Mouse (Mus musculus) c-Kit-positive CD71-positive TER-119-negative erythroid progenitor cells, embryonic 14.5 days (primary cell): ENCODE data around the gene Pafah1b3.
"Not testable (repeated sequence)": the region's sequence is repeated elsewhere in the genome, so short reads cannot be mapped to it uniquely, and the experiment has no call there.

Experiments used
- DNase-seq: peaks from one replicate; pipeline ENCODE4 v3.0.0-alpha.2; 2013; ENCODE audit warnings: low read depth

The Pafah1b3 gene

GRCm38 (mm10) chr7:25268588-25268987, 29.2 kb downstream of the Pafah1b3 start:
- no peak for DNase-seq

GRCm38 (mm10) chr7:25267751-25268463, 29.9 kb downstream of the Pafah1b3 start:
- DNase-seq: peak; percentile 99

GRCm38 (mm10) chr7:25267301-25267750, 30.5 kb downstream of the Pafah1b3 start, which contains the start of gene Cic:
Cic (plus strand) TSS chr7:25267704.
- peak; percentile 99 for DNase-seq

DNA sequence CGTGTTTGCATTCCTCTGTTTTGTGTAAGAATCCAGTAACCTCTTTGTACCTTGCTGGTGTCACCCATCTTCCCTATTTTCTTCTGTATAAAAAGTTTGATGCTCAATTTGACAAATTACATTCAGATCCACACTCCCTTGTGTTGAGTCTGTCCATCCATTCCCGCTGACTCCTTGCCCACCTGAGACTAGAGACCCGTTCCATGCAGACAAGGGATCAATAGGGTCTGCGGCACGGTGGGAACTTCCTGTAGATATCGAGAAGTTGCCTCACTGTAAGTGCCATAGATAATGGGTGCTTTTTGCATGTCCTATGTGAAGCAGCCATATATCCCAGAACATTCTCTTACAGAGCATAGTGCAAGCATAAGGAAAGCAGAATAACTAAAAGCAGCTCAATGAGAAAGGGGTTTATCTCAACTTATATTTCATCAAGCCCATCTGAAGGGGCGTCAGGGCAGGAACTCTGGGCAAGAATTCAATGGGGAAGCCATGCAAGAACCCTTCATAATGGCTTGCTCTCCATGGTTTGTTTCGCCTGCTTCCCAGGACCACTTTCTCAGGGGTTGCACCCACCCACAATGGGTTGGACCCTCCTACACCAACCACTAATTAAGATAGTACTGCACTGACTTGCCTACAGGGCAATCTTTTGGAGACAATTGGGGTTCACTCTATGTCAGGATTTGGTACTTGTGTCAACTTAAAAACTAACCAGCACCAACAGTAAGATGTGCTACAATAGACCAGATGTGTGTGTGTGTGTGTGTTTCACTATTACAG, 31.4 kb downstream of the Pafah1b3 start:
- DNase-seq: no peak

DNA sequence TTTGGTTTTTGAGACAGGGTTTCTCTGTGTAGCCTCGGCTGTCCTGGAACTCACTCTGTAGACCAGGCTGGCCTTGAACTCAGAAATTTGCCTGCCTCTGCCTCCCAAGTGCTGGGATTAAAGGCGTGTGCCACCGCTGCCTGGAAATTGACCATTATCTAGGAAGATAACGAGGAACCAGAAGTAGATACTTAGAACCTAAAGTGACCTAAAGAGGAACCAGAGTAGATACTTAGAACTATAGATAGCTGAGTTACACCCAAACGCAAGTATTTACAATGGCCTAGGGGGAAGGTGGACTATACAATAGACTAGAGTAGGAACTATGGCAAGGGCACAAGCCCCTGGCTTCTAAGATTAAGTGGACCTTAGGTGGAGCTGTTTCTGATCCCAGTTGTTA, 32.0 kb downstream of the Pafah1b3 start:
- not testable (repeated sequence) for DNase-seq

- no peak for DNase-seq
Measured at GRCm38 (mm10) chr7:25263968-25264870, 33.6 kb downstream of the Pafah1b3 start.

DNA sequence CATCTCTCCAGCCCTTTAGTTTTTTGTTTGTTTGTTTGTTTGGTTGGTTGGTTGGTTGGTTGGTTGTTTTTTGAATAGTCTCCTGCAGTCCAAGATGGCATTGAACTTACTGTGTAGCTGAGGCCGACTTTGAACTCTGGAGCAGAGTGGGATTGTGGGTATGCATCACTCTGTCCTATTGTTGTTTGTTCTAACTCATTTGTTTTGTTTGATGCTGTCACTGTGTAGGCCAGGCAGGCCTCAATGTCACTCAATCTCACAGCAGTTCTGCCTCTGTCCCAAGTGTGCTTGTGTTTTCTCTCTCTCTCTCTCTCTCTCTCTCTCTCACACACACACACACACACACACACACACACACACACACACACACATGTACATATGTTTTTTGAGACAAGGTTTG, 35.9 kb downstream of the Pafah1b3 start:
- DNase-seq: no peak

- no peak for DNase-seq
Measured at GRCm38 (mm10) chr7:25251822-25252221, 46.0 kb downstream of the Pafah1b3 start.

- no peak for DNase-seq
Measured at GRCm38 (mm10) chr7:25251071-25251791, 46.6 kb downstream of the Pafah1b3 start.

GRCm38 (mm10) chr7:25250141-25250972, 47.4 kb downstream of the Pafah1b3 start, which contains the start of gene Erf:
Erf (minus strand) TSS chr7:25250761.
- peak; percentile 87 for DNase-seq

DNA sequence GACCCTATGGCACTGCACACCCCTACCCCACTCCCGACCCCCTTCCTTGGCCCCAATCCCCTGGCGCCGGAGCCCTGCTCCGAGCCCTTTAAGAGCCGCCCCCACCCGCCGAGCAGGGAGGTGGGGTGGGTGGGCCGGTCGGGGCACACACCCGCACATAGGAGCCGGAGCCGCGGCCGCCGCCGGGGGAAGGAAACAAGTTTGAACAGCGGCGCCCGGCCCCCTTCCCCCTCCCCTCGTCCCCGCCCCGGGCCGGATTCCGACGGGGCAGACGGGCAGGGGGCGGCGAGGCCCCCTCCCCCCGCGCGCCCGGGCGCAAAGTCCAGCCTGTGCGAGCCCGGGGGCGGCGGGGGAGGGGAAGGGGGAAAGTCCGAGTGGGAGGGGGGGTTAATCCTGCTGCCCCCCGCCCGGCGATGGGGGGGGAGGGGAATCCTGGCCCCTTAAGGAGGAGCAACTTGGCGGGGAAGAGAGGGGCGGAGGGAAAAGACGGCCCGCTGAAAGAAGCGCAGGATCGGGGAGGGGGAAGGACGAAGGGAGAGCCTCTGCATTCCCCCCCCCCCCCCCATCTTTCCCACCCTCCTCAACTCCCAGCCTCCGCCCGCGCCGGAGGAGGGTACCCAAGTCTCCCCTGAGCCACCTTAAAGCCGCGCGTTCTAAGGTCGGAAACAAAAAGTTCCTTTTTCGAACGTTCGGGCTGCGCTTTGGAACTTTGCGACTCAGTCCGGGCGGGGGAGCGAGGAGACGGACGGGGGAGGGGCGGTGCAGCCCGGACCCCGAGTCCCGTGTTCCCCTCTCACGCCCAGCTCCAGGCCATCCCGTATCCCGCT, 48.3 kb downstream of the Pafah1b3 start:
- no peak for DNase-seq

GRCm38 (mm10) chr7:25248846-25249313, 48.9 kb downstream of the Pafah1b3 start:
- DNase-seq: no peak

- DNase-seq: no peak
Measured at GRCm38 (mm10) chr7:25248018-25248647, 49.7 kb downstream of the Pafah1b3 start.

DNA sequence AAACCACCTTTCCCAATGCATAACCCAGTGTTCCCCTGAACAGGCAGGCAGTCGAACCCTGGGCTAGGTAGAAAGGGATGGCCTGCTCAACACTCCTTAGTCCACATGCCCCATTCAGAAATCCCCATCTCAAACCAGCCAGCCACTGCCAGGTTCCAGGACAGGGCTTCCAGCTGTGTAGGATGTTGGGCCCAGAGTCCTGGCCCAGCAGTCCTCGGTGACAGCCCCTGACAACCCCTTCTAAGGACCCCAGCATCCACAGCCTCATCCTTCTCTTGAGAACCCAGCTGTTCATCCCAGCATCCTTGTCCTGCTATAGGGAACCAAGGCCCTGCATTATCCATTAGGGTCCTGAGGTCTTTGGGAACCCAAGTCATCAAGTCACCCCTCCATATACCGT, 50.3 kb downstream of the Pafah1b3 start:
- DNase-seq: no peak

- no peak for DNase-seq
Measured at GRCm38 (mm10) chr7:25246759-25247137, 51.0 kb downstream of the Pafah1b3 start.

DNA sequence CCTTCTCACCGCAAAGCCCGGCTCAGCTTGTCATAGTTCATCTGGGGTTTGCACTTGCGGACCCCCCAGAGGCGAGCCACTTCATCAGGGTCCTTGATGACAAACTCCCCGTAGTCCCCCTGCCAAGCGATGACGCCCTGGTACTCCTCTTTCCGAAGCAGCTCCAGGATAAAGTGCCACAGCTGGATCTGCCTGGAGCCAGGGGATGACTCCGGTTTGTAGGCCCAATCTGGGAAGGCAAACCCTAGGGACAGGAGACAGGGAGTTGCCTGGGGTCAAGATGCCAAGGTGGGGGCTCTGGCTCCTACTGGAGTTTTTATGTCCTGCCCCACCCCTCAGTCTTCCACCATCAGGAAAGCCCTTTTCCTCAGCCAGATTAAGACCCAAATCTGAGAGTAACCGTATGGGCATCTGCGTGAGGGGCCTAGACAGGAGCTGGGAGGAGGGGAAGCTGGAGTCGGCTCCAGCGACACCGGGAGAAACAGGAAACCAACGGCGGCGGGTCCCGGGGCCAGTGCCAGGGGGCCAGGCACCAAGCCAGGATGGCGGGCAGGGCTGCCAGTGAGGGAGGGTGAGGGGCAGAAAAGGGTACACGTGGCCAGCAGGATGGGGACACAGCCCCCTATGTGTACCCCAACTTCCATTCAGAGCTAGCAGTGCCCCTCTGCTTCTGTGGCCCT, 51.6 kb downstream of the Pafah1b3 start:
- no peak for DNase-seq
